Mouse (Mus musculus) liver, embryonic 12.5 days (tissue): ENCODE results near the gene Taf6l. TPM values are rescaled to one million over a fixed set of nuclear protein-coding genes. Genes with fewer than 3 reads are reported as not detected.

ENCODE experiments used
- ATAC-seq: fragments of 200-750 bp; cut with Nextera tagmentation; 2 replicates; pipeline ENCODE4 v1.8.0; 2017; ENCODE audit warnings: moderate number of reproducible peaks, mild to moderate bottlenecking, moderate library complexity
- H3K27ac ChIP-seq: fragments of 300-500 bp; sonication (generic); 2 replicates; pipeline ENCODE4 v1.5.1; 2016; ENCODE audit warnings: mild to moderate bottlenecking
- H3K27me3 ChIP-seq: fragments of 300-500 bp; sonication (generic); replicated peaks from 2 replicates; pipeline ENCODE4 v1.6.1; 2016; ENCODE audit warnings: mild to moderate bottlenecking, moderate library complexity
- H3K36me3 ChIP-seq: fragments of 300-500 bp; sonication (generic); 2 replicates; pipeline ENCODE4 v1.6.1; 2016; ENCODE audit warnings: mild to moderate bottlenecking, moderate library complexity
- H3K4me1 ChIP-seq: fragments of 300-500 bp; sonication (generic); 2 replicates; pipeline ENCODE4 v1.6.1; 2016
- H3K4me2 ChIP-seq: fragments of 300-500 bp; sonication (generic); 2 replicates; pipeline ENCODE4 v1.6.1; 2016; ENCODE audit warnings: mild to moderate bottlenecking, moderate library complexity
- H3K4me3 ChIP-seq: fragments of 300-500 bp; sonication (generic); 2 replicates; pipeline ENCODE4 v1.5.1; 2016; ENCODE audit warnings: mild to moderate bottlenecking, moderate library complexity
- H3K9ac ChIP-seq: fragments of 300-500 bp; sonication (generic); 2 replicates; pipeline ENCODE4 v1.6.1; 2016; ENCODE audit warnings: mild to moderate bottlenecking, moderate library complexity
- H3K9me3 ChIP-seq: fragments of 300-500 bp; sonication (generic); replicated peaks from 2 replicates; pipeline ENCODE4 v1.6.1; 2016; ENCODE audit warnings: mild to moderate bottlenecking, moderate library complexity
- WGBS: fragments of 180-500 bp; shearing (Covaris S2); methylation state at CpG from one replicate; pipeline ENCODE4 v1.1.7; 2016; ENCODE audit not compliant: insufficient replicate concordance; 5-methylcytosine and 5-hydroxymethylcytosine counted together
- polyA plus RNA-seq: library from polyadenylated mRNA; unstranded; fragments of >200 nt; fragmentation: Nextera tagmentation; extraction: Ambion mirVana; gene quantifications from 2 replicates; pipeline ENCODE4 v1.2.1, GENCODE M21; 2016

Taf6l gene
- polyA plus RNA-seq: 21.8 and 23.1 TPM in 2 replicates

- Histone ChIP-seq H3K4me3 (peak within 1 kb of the TSS; percentile 73), H3K9ac (peak within 1 kb of the TSS; percentile 80), H3K36me3 (peaks cover 35% of the 10 kb centered on the region), H3K4me2 (peak within 1 kb of the TSS; percentile 74), H3K27me3 (no peaks in the 10 kb centered on the region), H3K9me3 (no peaks in the 10 kb centered on the region), H3K4me1 (peaks cover 17% of the 10 kb centered on the region), H3K27ac (peak within 1 kb of the TSS; percentile 82)
- WGBS: under 1% methylated on average over 32 of the region's 32 CpGs
- peak; percentile 99 for ATAC-seq
These were observed at the start of gene Taf6l for GRCm38 (mm10) chr19:8786008-8786781. Gene Taf6l, minus strand, starts transcription at chr19:8786417.

- Histone ChIP-seq H3K4me2 (no peak overlapping the region), H3K27ac (no peak overlapping the region), H3K4me1 (peaks cover 17% of the 10 kb centered on the region), H3K9me3 (no peaks in the 10 kb centered on the region), H3K36me3 (peaks cover 85% of the 10 kb centered on the region), H3K27me3 (no peaks in the 10 kb centered on the region), H3K9ac (no peak overlapping the region), H3K4me3 (no peak overlapping the region)
- 88% methylated on average over 4 of the region's 4 CpGs for WGBS
- no peak for ATAC-seq
These were observed 46.8 kb upstream of the Taf6l start for GRCm38 (mm10) chr19:8832971-8833370.

GRCm38 (mm10) chr19:8831262-8831661, 45.0 kb upstream of the Taf6l start:
- peaks cover 10% of the 10 kb centered on the region; the same call in 1 of the 2 replicates for H3K4me1 ChIP-seq
- H3K9ac ChIP-seq: no peak overlapping the region
- no peaks in the 10 kb centered on the region for H3K9me3 ChIP-seq
- H3K36me3 ChIP-seq: peaks cover 100% of the 10 kb centered on the region
- ATAC-seq: no peak
- no peak overlapping the region for H3K27ac ChIP-seq
- H3K27me3 ChIP-seq: no peaks in the 10 kb centered on the region
- H3K4me3 ChIP-seq: no peak overlapping the region
- no peak overlapping the region for H3K4me2 ChIP-seq
- WGBS: 90% methylated on average over 11 of the region's 11 CpGs

- peaks cover 10% of the 10 kb centered on the region; the same call in 1 of the 2 replicates for H3K4me1 ChIP-seq
- no peak for ATAC-seq
- WGBS: 95% methylated on average over 8 of the region's 8 CpGs
These were observed 44.4 kb upstream of the Taf6l start for GRCm38 (mm10) chr19:8830664-8831063.

GRCm38 (mm10) chr19:8829660-8830059, 43.4 kb upstream of the Taf6l start, which contains the start of gene AC129217.1:
Gene AC129217.1, plus strand, starts transcription at chr19:8829773.
- Histone ChIP-seq H3K27ac (no peak within 1 kb of the TSS), H3K4me3 (no peak within 1 kb of the TSS), H3K4me2 (no peak within 1 kb of the TSS), H3K36me3 (peaks cover 99% of the 10 kb centered on the region), H3K27me3 (no peaks in the 10 kb centered on the region), H3K9me3 (no peaks in the 10 kb centered on the region), H3K9ac (no peak within 1 kb of the TSS), H3K4me1 (peaks cover 10% of the 10 kb centered on the region; the same call in 1 of the 2 replicates)
- ATAC-seq: no peak
- WGBS: 57% methylated on average over 8 of the region's 8 CpGs

More at GRCm38 (mm10) chr19:8830664-8831063, 44.4 kb upstream of the Taf6l start:
- H3K4me3 ChIP-seq: no peak overlapping the region
- no peak overlapping the region for H3K27ac ChIP-seq
- no peak overlapping the region for H3K4me2 ChIP-seq
- H3K36me3 ChIP-seq: peaks cover 100% of the 10 kb centered on the region
- H3K9ac ChIP-seq: no peak overlapping the region
- H3K27me3 ChIP-seq: no peaks in the 10 kb centered on the region
- no peaks in the 10 kb centered on the region for H3K9me3 ChIP-seq

GRCm38 (mm10) chr19:8822696-8823095, 36.5 kb upstream of the Taf6l start:
- Histone ChIP-seq H3K9me3 (no peaks in the 10 kb centered on the region), H3K36me3 (peaks cover 59% of the 10 kb centered on the region), H3K4me3 (peak overlapping the region; percentile 100), H3K27ac (no peak overlapping the region), H3K27me3 (no peaks in the 10 kb centered on the region), H3K9ac (peak overlapping the region; percentile 99), H3K4me2 (peak overlapping the region; percentile 84), H3K4me1 (peaks cover 29% of the 10 kb centered on the region)
- no peak for ATAC-seq
- 83% methylated on average over 8 of the region's 8 CpGs for WGBS

- peak overlapping the region; percentile 99 for H3K9ac ChIP-seq
- H3K9me3 ChIP-seq: no peaks in the 10 kb centered on the region
- peak overlapping the region; percentile 100 for H3K27ac ChIP-seq
- peaks cover 43% of the 10 kb centered on the region for H3K4me1 ChIP-seq
- under 1% methylated on average over 7 of the region's 7 CpGs for WGBS
- ATAC-seq: no peak
- H3K4me2 ChIP-seq: peak overlapping the region; percentile 84
- no peaks in the 10 kb centered on the region for H3K27me3 ChIP-seq
- peak overlapping the region; percentile 100 for H3K4me3 ChIP-seq
- peaks cover 55% of the 10 kb centered on the region for H3K36me3 ChIP-seq
These were observed 34.9 kb upstream of the Taf6l start for GRCm38 (mm10) chr19:8821146-8821545.

GRCm38 (mm10) chr19:8820424-8820956, 34.3 kb upstream of the Taf6l start:
- peak overlapping the region; percentile 100 for H3K4me3 ChIP-seq
- H3K4me1 ChIP-seq: peaks cover 47% of the 10 kb centered on the region
- H3K9me3 ChIP-seq: no peaks in the 10 kb centered on the region
- peaks cover 56% of the 10 kb centered on the region for H3K36me3 ChIP-seq
- H3K9ac ChIP-seq: peak overlapping the region; percentile 99
- H3K4me2 ChIP-seq: peak overlapping the region; percentile 84
- ATAC-seq: peak; percentile 63
- H3K27ac ChIP-seq: peak overlapping the region; percentile 100
- no peaks in the 10 kb centered on the region for H3K27me3 ChIP-seq
- under 1% methylated on average over 48 of the region's 48 CpGs for WGBS

GRCm38 (mm10) chr19:8819596-8820423, 33.6 kb upstream of the Taf6l start, which contains the start of gene Hnrnpul2:
Gene Hnrnpul2, plus strand, starts transcription at chr19:8820010.
- under 1% methylated on average over 83 of the region's 83 CpGs for WGBS
- H3K9me3 ChIP-seq: no peaks in the 10 kb centered on the region
- peak within 1 kb of the TSS; percentile 84 for H3K4me2 ChIP-seq
- H3K36me3 ChIP-seq: peaks cover 56% of the 10 kb centered on the region
- H3K27me3 ChIP-seq: no peaks in the 10 kb centered on the region
- peak within 1 kb of the TSS; percentile 99 for H3K9ac ChIP-seq
- peak within 1 kb of the TSS; percentile 100 for H3K27ac ChIP-seq
- ATAC-seq: peak; percentile 92
- H3K4me3 ChIP-seq: peak within 1 kb of the TSS; percentile 100
- peaks cover 47% of the 10 kb centered on the region for H3K4me1 ChIP-seq

- H3K4me3 ChIP-seq: peak within 1 kb of the TSS; percentile 100
- 1% methylated on average over 33 of the region's 33 CpGs for WGBS
- H3K9me3 ChIP-seq: no peaks in the 10 kb centered on the region
- no peaks in the 10 kb centered on the region for H3K27me3 ChIP-seq
- H3K27ac ChIP-seq: peak within 1 kb of the TSS; percentile 100
- peaks cover 47% of the 10 kb centered on the region for H3K4me1 ChIP-seq
- H3K9ac ChIP-seq: peak within 1 kb of the TSS; percentile 99
- peak; percentile 81 for ATAC-seq
- H3K4me2 ChIP-seq: peak within 1 kb of the TSS; percentile 84
- peaks cover 55% of the 10 kb centered on the region for H3K36me3 ChIP-seq
These were observed 32.8 kb upstream of the Taf6l start, which contains the start of gene Ttc9c for GRCm38 (mm10) chr19:8818801-8819595. Gene Ttc9c, minus strand, starts transcription at chr19:8819333.

GRCm38 (mm10) chr19:8818301-8818798, 32.1 kb upstream of the Taf6l start:
- H3K4me3 ChIP-seq: peak overlapping the region; percentile 100
- H3K36me3 ChIP-seq: peaks cover 55% of the 10 kb centered on the region
- WGBS: 14% methylated on average over 14 of the region's 14 CpGs
- peak overlapping the region; percentile 99 for H3K9ac ChIP-seq
- H3K4me1 ChIP-seq: peaks cover 47% of the 10 kb centered on the region
- H3K4me2 ChIP-seq: peak overlapping the region; percentile 84
- H3K27me3 ChIP-seq: no peaks in the 10 kb centered on the region
- H3K27ac ChIP-seq: peak overlapping the region; percentile 100
- no peaks in the 10 kb centered on the region for H3K9me3 ChIP-seq
- ATAC-seq: no peak
